Comparison of ENCODE assay signal across 8 mouse cellular contexts in genomic region chr10:115313641-115314286, GRCm38 (mm10). TPM values are rescaled to one million over a fixed set of nuclear protein-coding genes. Genes with fewer than 3 reads are reported as not detected.
DNase-seq lines count a peak whose midpoint lies in the region; ATAC-seq lines count a peak whose summit lies in the region.

No protein-coding gene starts in this region.

- peak overlapping the region; percentile 97 for H3K9ac ChIP-seq in heart, embryonic 12.5 days
- H3K9ac ChIP-seq in embryonic facial prominence, embryonic 12.5 days = peak overlapping the region; percentile 80
- H3K9ac ChIP-seq in midbrain, embryonic 15.5 days = peak overlapping the region; percentile 97

- peak overlapping the region; percentile 21; the same call in 1 of the 2 replicates for H3K27ac ChIP-seq in heart, embryonic 12.5 days (ENCODE audit: poor library complexity, severe bottlenecking)
- H3K27ac ChIP-seq in embryonic facial prominence, embryonic 12.5 days = no peak overlapping the region
- H3K27ac ChIP-seq in midbrain, embryonic 15.5 days = no peak overlapping the region

- WGBS in heart, embryonic 12.5 days = 77% methylated on average over 14 of the region's 14 CpGs
- 84% methylated on average over 14 of the region's 14 CpGs for WGBS in embryonic facial prominence, embryonic 12.5 days
- WGBS in midbrain, embryonic 15.5 days = 64% methylated on average over 14 of the region's 14 CpGs

- no peaks in the 10 kb centered on the region for H3K36me3 ChIP-seq in heart, embryonic 12.5 days
- no peaks in the 10 kb centered on the region for H3K36me3 ChIP-seq in embryonic facial prominence, embryonic 12.5 days
- H3K36me3 ChIP-seq in midbrain, embryonic 15.5 days (replicated peaks) = no peaks in the 10 kb centered on the region

- peaks cover 50% of the 10 kb centered on the region for H3K4me1 ChIP-seq in heart, embryonic 12.5 days (replicated peaks)
- H3K4me1 ChIP-seq in embryonic facial prominence, embryonic 12.5 days = peaks cover 23% of the 10 kb centered on the region
- H3K4me1 ChIP-seq in midbrain, embryonic 15.5 days = peaks cover 35% of the 10 kb centered on the region

- ATAC-seq in heart, embryonic 12.5 days (ENCODE audit: insufficient number of reproducible peaks, low FRiP score) = no peak
- ATAC-seq in embryonic facial prominence, embryonic 12.5 days (ENCODE audit: insufficient number of reproducible peaks, insufficient read depth, low FRiP score, low TSS enrichment) = no peak
- no peak for ATAC-seq in midbrain, embryonic 15.5 days (replicated peaks)

- H3K27me3 ChIP-seq in heart, embryonic 12.5 days (replicated peaks) = no peaks in the 10 kb centered on the region
- H3K27me3 ChIP-seq in embryonic facial prominence, embryonic 12.5 days = no peaks in the 10 kb centered on the region
- H3K27me3 ChIP-seq in midbrain, embryonic 15.5 days (replicated peaks) = no peaks in the 10 kb centered on the region

- no peak for DNase-seq in heart, adult 18-20 months
- peak; percentile 57 to 62 for DNase-seq in kidney, adult 8-10 months
- no peak for DNase-seq in layer of hippocampus, adult 9-10 months (ENCODE audit: low spot score)
- DNase-seq in gastrocnemius, adult 18-20 months (ENCODE audit: low spot score) = no peak
- no peak for DNase-seq in layer of hippocampus, postnatal 10 days (ENCODE audit: low spot score in 2 of 2)

- H3K9me3 ChIP-seq in heart, embryonic 12.5 days (replicated peaks) = no peaks in the 10 kb centered on the region
- no peaks in the 10 kb centered on the region for H3K9me3 ChIP-seq in embryonic facial prominence, embryonic 12.5 days
- H3K9me3 ChIP-seq in midbrain, embryonic 15.5 days = no peaks in the 10 kb centered on the region

- H3K4me3 ChIP-seq in heart, embryonic 12.5 days = peak overlapping the region; percentile 100
- H3K4me3 ChIP-seq in embryonic facial prominence, embryonic 12.5 days = peak overlapping the region; percentile 72
- peak overlapping the region; percentile 58 for H3K4me3 ChIP-seq in midbrain, embryonic 15.5 days

- H3K4me2 ChIP-seq in heart, embryonic 12.5 days = peak overlapping the region; percentile 70
- peak overlapping the region; percentile 77 for H3K4me2 ChIP-seq in embryonic facial prominence, embryonic 12.5 days (replicated peaks)
- H3K4me2 ChIP-seq in midbrain, embryonic 15.5 days = peak overlapping the region; percentile 57

RNA-seq across cellular contexts. Expression of gene Rab21, which starts 1.6 kb away (rescaled TPM):
- 6.0 and 7.4 TPM in 2 replicates for polyA plus RNA-seq in heart, embryonic 12.5 days (2016; fragmentation: Nextera tagmentation; extraction: Ambion mirVana)
- 10 to 100 TPM; 77.8 to 81.0 TPM for total RNA-seq in heart, adult 18-20 months (2021)
- polyA plus RNA-seq in embryonic facial prominence, embryonic 12.5 days (2016; fragmentation: Nextera tagmentation; extraction: Ambion mirVana) = 4.3 and 5.1 TPM in 2 replicates
- 8.7 and 11.9 TPM in 2 replicates for polyA plus RNA-seq in midbrain, embryonic 15.5 days (2015; fragmentation: Nextera tagmentation; extraction: Ambion mirVana)
- total RNA-seq in gastrocnemius, adult 18-20 months (2021) = 10 to 100 TPM; 56.4 to 62.2 TPM
- total RNA-seq in layer of hippocampus, postnatal 10 days (2021) = 10 to 100 TPM; 49.2 to 51.0 TPM

RNA-seq across cellular contexts. Expression of gene Tmem19, which starts 48.5 kb away (rescaled TPM):
- 22.9 and 24.1 TPM in 2 replicates for polyA plus RNA-seq in heart, embryonic 12.5 days (2016; fragmentation: Nextera tagmentation; extraction: Ambion mirVana)
- 10 to 100 TPM; 11.2 to 16.9 TPM for total RNA-seq in heart, adult 18-20 months (2021)
- 28.4 and 29.1 TPM in 2 replicates for polyA plus RNA-seq in embryonic facial prominence, embryonic 12.5 days (2016; fragmentation: Nextera tagmentation; extraction: Ambion mirVana)
- polyA plus RNA-seq in midbrain, embryonic 15.5 days (2015; fragmentation: Nextera tagmentation; extraction: Ambion mirVana) = 32.2 and 38.5 TPM in 2 replicates
- 10 to 100 TPM; 13.7 to 18.3 TPM for total RNA-seq in gastrocnemius, adult 18-20 months (2021)
- total RNA-seq in layer of hippocampus, postnatal 10 days (2021) = 10 to 100 TPM; 49.8 to 52.0 TPM

Comparison
In these comparisons a context has a peak if more than half of its experiments do, and no peak if none do; other contexts are left out.
1. DNase-seq: peak in kidney, adult 8-10 months (2 of 2); none in heart, adult 18-20 months (0 of 2), layer of hippocampus, adult 9-10 months (single experiment), gastrocnemius, adult 18-20 months (single experiment) and layer of hippocampus, postnatal 10 days (0 of 2).
2. Peak in every context shown above with its lines, with median percentiles within 50 percentile points of each other: H3K4me2 ChIP-seq, H3K4me3 ChIP-seq and H3K9ac ChIP-seq.